Mouse (Mus musculus): Measurements from ENCODE around the gene Dgcr6.

- TF ChIP-seq CTCF (IDR thresholded peaks at IDR 0.05; ENCODE audit: insufficient read depth, low read depth, low read length): no peak
- TF ChIP-seq POLR2A (IDR thresholded peaks at IDR 0.05; ENCODE audit: insufficient read depth, low read depth, low read length): no peak
Observed at GRCm38 (mm10) chr16:18102816-18103215, 50.2 kb downstream of the Dgcr6 start.
